Mouse (Mus musculus): Measurements from ENCODE around the gene Gabrg3.

The Gabrg3 gene

DNA sequence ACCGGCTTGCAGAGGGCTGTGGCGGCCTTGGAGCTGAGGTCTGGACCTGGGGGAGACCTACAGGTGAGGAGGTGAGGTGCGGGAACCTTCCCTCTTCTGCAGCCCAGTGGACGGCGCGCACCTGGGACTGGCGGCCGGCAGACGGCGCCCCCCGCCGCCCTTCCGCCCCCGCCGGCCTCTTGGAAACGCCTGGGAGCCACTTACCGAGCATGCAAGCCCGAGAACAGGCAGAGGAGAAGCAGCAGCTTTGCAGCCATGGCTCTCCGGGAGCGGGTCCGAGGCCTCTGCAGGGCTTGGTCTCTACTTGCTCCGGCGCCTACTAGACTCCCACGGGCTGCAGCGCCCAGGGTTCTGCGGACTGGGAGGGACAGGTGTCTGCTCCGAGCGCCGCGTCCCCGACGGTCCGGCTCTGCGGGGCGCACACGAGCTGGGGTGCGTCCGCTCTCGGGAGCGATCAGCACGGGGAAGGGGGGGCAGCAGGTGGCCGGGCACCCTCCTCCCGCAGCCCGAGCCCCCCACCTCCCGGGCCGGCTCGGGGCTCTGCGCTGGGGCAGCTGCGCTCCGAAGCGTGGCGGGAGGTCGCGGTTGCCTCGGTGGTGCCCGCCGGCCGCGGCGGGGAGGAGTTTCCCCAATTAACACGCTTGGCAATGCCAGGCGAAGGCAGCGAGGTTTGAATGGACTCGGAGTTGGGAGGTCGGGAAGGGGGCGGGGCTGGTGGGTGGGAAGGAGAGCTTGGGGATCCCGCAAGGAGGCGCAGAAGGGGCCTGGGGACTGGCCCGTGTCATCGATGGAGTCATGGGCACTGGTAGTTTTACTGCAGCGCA is at the start of gene Gabrg3:
Gabrg3 (minus strand) TSS at position 672 of the 824 bp plus-strand sequence.
- no peak for DNase-seq (ENCODE audit: low read depth, low spot score)

GRCm38 (mm10) chr7:57422675-57423074 is 35.7 kb upstream of the Gabrg3 start:
- no peak for DNase-seq (ENCODE audit: low read depth, low spot score)

DNA sequence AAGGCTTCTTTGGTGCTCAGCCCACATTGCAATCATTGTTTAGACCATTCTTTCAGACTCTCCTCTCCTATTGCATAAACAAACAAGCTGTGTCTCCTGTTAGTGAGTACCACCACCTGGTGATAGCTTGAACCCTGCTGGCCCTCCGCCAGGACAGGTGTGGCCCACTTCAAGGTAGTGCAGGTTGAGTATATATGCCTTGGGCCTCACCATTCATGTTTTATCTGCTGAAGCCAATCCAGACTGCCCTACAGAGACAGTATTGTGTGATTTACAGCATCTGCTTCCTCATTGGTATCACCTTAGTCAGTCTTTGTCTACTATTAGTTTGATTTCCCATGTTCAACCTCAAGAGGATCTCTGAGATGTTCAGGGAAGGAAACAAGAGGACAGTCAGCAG is 34.1 kb upstream of the Gabrg3 start:
- DNase-seq (ENCODE audit: low read depth, low spot score), result no peak

- DNase-seq (ENCODE audit: low read depth, low spot score), result no peak
Observed at GRCm38 (mm10) chr7:57419392-57419791, 32.4 kb upstream of the Gabrg3 start, which contains the start of gene Gabrb3. TSS of gene Gabrb3 (plus strand) at chr7:57419692.

DNA sequence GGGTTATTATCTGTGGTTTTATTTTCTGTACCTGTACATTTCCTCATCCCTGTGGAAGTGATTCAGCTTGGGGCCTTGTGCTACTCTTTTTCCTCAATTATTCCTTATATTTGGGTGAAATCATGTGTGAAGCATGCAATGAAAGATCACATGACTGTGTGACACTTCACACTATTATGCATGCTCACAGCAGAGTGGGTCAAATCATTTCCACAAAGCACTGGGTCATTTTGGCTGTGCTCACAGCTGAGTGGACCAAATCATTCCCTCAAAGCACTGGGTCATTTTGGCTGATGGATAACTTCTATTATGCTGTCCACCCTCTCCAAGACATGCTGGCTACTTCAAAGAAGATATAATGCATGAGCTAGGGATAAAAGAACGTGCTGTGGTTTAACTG is 25.9 kb upstream of the Gabrg3 start:
- DNase-seq (ENCODE audit: low read depth, low spot score), result no peak

GRCm38 (mm10) chr7:57411163-57411562 is 24.2 kb upstream of the Gabrg3 start:
- no peak for DNase-seq (ENCODE audit: low read depth, low spot score)

DNA sequence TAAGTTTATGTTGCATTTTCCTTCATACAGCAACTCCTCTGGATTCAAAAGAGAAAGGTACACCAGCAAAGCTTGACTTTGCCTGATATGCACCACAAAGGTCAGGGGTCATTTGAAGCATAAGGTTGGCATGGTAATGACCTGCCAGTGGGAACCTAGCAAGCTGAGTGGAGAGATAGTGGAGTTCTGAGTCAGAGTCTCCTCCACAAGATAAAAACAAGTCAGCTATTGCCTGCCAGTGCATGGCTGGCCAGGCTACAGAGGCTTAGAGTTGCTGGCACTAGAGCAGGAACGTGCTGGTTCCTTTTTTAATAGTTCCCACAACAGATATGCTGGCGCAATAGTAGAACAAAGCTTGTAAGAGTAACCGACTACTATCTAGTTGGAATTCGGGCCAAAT is 6.6 kb upstream of the Gabrg3 start:
- DNase-seq (ENCODE audit: low read depth, low spot score), result no peak

GRCm38 (mm10) chr7:57390046-57390445 is 3.1 kb upstream of the Gabrg3 start:
- DNase-seq (ENCODE audit: low read depth, low spot score), result no peak

DNA sequence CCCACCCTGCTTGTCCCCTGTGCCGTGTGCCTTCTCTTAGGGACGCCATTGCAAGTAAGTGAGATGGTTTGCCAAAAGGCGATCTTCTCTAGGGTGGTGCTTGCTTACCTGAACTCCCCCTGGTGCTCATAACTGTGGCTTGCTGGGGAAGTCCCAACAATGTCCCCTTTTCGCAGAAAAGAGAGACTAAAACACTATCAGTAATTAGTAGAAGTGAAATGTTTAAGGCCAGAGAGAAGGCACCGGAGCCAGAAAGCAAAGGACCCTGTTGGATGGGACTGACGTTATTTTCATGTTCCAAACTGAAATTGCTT is 310 bp upstream of the Gabrg3 start:
- no peak for DNase-seq (ENCODE audit: low read depth, low spot score)

DNA sequence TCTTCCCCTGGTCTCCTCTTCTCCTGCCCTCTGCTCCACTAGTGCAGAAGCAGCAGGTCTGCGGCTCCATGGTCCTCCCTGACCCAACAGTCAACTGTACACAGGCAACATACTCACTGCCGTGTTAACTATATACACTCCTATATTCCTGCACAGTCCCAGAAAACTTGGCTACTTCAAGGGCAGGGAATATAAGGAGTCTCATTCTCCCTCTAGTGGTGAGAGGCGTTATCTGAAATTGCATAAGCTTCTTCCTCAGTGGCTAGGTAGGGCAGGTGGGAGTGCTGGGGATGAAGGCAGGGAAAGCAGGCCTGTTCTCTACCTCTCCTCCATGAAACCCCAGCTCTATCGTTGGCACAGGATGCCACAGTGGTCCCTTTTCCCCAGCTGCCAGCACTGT is 2.9 kb downstream of the Gabrg3 start:
- no peak for DNase-seq (ENCODE audit: low read depth, low spot score)

DNA sequence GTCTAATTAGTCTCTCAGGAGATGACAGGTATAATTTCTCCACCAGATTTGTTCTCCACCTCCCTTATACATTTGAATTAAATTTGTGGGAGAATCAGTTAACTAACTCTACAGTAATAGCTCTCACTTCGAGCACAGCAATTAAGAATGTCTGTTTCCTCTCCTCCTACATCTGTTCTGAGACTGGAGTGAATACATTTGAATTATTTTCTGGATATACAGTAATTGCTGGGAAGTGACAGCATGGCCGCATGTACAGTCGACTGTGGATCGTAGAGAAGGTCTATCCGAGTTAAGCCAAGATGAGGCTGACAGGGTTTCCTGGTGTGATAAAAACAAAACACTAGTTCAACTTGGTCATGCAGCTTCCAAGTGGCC is 21.0 kb downstream of the Gabrg3 start:
- DNase-seq (ENCODE audit: low read depth, low spot score), result no peak

DNA sequence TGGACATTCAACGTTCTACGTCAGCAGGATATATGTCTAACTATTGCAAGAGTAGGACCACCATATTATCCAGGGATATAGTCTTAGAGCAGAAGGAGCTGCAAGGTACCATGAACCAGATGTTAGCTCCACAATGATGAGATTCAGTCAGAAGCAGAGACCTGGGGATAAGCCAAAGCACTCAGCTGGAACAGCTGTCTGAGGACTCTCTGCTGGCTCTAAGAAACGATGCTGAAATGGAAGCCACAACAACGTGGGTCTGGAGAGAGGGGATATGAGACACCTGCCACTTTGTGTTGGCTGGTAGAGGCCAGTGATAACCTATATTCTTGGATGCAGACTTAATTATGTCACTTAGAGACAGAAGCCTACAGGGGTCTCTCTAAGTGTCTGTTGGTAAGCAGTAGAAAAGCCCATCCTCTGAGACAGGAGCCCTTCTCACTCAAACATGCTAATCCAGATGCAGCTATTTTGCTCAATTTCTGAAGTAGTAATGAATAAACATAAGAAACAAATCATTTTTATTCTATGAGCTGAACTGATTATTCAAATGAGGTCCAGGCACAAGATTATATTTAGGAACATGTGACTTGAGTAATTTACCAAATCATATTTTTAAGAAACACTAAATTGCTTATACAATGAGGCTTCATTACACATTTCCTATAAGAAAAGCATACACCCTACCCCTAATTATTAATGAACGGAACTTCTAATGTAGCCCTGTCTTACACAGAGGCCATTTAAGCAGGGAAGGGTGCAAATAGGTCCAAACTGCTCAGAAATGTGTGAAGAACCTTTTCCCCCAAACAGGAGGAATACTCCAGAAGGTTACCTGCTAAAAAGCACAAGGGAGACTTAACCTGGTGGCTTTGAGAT is 21.6 kb downstream of the Gabrg3 start:
- DNase-seq (ENCODE audit: low read depth, low spot score), result no peak

DNA sequence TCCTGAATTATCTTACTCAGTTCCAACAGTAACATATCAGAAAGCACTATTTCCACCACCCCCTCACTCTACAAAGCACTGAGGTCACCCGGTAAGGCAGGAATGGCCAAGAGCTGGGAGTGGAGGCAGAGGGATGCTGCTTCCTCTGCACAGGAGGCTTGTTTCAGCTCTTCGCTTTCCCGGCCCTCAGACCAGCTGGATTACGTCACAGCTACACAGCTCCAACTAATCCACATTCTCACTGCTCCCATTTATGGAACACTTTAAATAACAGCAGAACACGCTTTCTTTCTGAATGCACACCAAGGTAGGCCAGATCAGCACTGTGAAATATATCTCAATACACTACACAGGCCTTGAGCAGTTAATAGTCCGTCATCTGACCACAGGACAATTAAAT is 23.2 kb downstream of the Gabrg3 start:
- no peak for DNase-seq (ENCODE audit: low read depth, low spot score)

GRCm38 (mm10) chr7:57357871-57358540 is 29.0 kb downstream of the Gabrg3 start:
- no peak for DNase-seq (ENCODE audit: low read depth, low spot score)

DNA sequence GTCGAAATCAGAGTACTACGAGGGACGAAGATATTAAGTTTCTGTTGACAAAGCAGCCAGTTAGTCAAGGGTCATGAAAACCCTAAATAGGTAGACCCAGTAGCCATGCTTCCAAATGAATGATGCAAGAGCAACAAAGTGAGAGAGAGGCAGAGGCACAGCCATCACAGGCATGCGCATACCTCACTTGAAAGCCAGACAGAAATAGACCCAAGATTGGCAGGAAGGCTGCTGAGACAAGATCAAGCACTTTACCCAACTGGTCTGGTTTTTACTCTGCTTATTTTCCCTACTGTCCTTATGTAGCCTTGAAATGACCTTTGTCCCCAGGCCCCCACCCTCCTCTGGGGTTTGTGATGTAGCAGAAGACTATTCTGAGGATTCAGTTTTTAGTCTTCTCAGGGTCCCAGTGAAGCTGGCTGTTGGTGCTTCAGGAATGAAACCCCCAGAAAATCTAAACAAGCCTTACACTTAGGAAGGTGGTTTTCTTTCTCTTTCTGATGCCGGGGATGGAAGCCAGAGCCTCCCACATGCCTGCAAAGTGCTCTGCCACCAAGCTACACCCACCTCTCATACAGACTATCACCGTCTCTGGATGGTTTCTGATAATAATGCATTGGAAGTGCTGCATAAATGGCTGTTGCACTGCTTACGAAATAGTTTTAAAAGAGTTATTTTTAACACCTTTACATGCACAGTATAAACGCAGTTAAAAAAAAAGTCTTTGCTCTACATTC is 30.3 kb downstream of the Gabrg3 start:
- DNase-seq (ENCODE audit: low read depth, low spot score), result no peak

GRCm38 (mm10) chr7:57348774-57349173 is 38.2 kb downstream of the Gabrg3 start:
- DNase-seq (ENCODE audit: low read depth, low spot score), result no peak

GRCm38 (mm10) chr7:57341910-57342309 is 45.1 kb downstream of the Gabrg3 start:
- no peak for DNase-seq (ENCODE audit: low read depth, low spot score)

- DNase-seq (ENCODE audit: low read depth, low spot score), result no peak
Observed at GRCm38 (mm10) chr7:57331211-57331610, 55.8 kb downstream of the Gabrg3 start.

DNA sequence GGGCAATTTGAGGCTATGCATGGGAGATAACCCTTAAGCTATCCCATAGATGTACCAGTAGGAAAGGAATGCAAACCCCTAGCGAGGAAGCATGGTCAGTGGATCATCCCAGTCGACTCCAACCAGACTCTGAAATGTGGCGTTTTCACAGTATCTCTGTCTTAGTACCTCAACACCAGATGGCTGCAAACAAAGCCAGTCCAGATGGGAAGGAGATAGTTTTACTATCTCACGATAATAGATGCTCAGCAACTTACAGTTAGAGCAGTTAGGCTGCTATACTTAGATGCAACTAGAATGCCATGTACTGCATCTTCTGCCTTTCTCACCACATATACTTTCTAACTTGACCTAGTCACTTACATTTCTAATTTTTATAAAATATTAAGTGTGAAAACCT is 56.7 kb downstream of the Gabrg3 start:
- DNase-seq (ENCODE audit: low read depth, low spot score), result no peak

- no peak for DNase-seq (ENCODE audit: low read depth, low spot score)
Observed at GRCm38 (mm10) chr7:57324473-57324872, 62.5 kb downstream of the Gabrg3 start.

DNA sequence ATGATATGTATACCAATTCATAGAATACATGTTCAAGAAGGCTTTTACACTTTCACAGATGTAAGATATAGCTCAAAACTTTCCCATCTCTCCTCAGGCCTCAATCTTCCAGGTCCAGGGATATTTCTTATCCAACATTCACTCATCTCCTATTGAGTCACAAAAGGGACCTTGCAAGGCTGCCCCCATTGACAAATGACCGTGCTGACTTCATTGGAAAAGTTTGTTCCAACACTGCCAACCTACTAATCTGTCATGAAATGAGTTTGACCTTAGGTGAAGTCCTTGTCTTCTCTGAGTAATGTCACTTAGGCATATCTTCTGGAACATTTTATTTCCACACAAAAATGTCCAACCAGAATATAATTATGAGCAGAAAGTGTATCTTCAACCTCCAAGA is 64.9 kb downstream of the Gabrg3 start:
- no peak for DNase-seq (ENCODE audit: low read depth, low spot score)

DNA sequence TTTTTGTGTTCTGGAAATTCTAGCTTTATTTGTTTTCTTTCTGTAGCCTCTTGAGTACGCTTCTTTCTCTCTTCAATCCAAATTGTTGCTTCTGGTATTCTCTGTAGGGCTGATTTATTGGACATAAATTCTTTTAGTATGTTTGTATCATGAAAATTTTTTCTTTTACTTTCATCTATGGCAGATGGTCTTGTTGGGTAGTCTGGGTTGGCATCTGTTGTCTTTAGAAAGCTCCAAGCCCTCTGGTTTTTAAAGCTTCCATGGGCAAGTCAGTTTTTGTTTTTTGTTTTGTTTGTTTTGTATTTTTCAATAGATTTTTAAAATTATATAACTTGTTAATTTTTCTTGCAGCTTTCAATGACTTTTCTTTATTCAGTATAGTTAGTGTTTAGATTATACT is 72.0 kb downstream of the Gabrg3 start:
- DNase-seq (ENCODE audit: low read depth, low spot score), result no peak
